Mouse (Mus musculus): ENCODE measurements around the gene Dab1. TPM values are rescaled to one million over a fixed set of nuclear protein-coding genes. Genes with fewer than 3 reads are reported as not detected.

Gene Dab1
- total and polyA plus RNA-seq, 3 experiments, result not detected

DNA sequence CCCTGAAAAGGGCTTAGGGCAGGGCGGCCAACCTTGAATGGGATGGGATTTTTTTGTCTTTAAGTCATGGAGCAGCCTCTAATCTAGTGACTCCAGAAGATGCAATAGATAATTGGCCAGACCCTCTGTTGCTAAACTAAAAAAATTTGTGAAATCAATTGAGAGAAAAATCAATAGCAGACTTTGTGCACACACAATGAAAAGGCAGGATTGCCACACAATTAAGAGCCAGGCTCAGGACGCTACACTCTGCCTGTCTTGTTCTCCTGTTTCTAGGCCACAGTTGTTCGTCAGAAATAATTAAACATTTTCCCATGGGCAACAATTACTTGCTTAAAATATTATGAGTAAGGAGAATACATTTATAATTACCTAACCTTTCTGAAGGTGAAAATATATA, 315.2 kb downstream of the Dab1 start:
- Histone ChIP-seq H3K36me3 (ENCODE audit: control insufficient read depth in 1 of 2, insufficient read depth in 2 of 2, low read length in 2 of 2) (no peaks in the 10 kb centered on the region), H3K9ac (ENCODE audit: control insufficient read depth, low read depth, low read length, poor library complexity, severe bottlenecking) (no peak overlapping the region), H3K27ac (ENCODE audit: control insufficient read depth, low read depth, low read length) (no peak overlapping the region), H3K27me3 (ENCODE audit: control insufficient read depth in 1 of 2, insufficient read depth in 2 of 2, low read length in 2 of 2) (no peaks in the 10 kb centered on the region), H3K4me1 (ENCODE audit: control insufficient read depth in 1 of 2, insufficient read depth in 2 of 2, low read length in 2 of 2) (no peaks in the 10 kb centered on the region), H3K79me2 (ENCODE audit: control insufficient read depth, insufficient read depth, low read length, poor library complexity) (no peaks in the 10 kb centered on the region), H3K4me3 (ENCODE audit: control insufficient read depth in 1 of 2, insufficient read depth in 1 of 2, low read depth in 2 of 2, low read length in 2 of 2) (no peak overlapping the region), H3K9me3 (replicated peaks; ENCODE audit: insufficient read depth, low read length) (no peaks in the 10 kb centered on the region)
- TF ChIP-seq MAFK (IDR thresholded peaks at IDR 0.05; ENCODE audit: borderline replicate concordance, low read depth, low read length), result no peak
- no peak for TF ChIP-seq POLR2AphosphoS2 (IDR thresholded peaks at IDR 0.05; ENCODE audit: low read length)
- DNase-seq (ENCODE audit: low read depth, low spot score), result no peak

DNA sequence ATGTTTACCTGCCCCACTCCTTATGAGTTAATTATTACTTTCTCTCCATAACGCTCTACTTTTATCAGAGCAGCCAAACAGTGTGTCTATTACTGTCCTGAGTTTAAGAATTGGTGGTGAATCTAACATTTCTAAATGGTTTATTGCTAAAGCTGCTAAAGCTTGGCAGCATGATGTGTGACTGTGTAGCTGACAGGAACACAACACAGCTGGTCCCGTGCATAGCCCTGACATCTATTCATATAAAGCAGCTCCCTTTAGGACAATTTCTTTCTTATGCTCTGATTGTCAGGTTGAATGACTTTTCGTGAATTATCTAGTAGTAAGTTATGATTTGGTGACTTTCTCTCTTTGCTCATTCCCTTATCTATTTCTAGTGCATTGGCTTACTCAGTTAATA, 329.1 kb downstream of the Dab1 start:
- DNase-seq (ENCODE audit: low read depth, low spot score), result no peak
- no peaks in the 10 kb centered on the region for H3K4me1 ChIP-seq (ENCODE audit: control insufficient read depth in 1 of 2, insufficient read depth in 2 of 2, low read length in 2 of 2)
- no peaks in the 10 kb centered on the region for H3K9me3 ChIP-seq (replicated peaks; ENCODE audit: insufficient read depth, low read length)
- no peak overlapping the region for H3K9ac ChIP-seq (ENCODE audit: control insufficient read depth, low read depth, low read length, poor library complexity, severe bottlenecking)
- H3K36me3 ChIP-seq (ENCODE audit: control insufficient read depth in 1 of 2, insufficient read depth in 2 of 2, low read length in 2 of 2), result no peaks in the 10 kb centered on the region
- no peaks in the 10 kb centered on the region for H3K79me2 ChIP-seq (ENCODE audit: control insufficient read depth, insufficient read depth, low read length, poor library complexity)
- H3K27ac ChIP-seq (ENCODE audit: control insufficient read depth, low read depth, low read length), result no peak overlapping the region
- no peak for TF ChIP-seq E2F4 (IDR thresholded peaks at IDR 0.05; ENCODE audit: borderline replicate concordance, low read depth, low read length)
- no peak for TF ChIP-seq SIN3A (IDR thresholded peaks at IDR 0.05; ENCODE audit: low read length)
- no peak for TF ChIP-seq CHD1 (IDR thresholded peaks at IDR 0.05; ENCODE audit: low read depth, low read length)
- no peak for TF ChIP-seq KAT2A (conservative IDR thresholded peaks at IDR 0.05; ENCODE audit: low read depth, low read length)
- no peak for TF ChIP-seq RAD21 (IDR thresholded peaks at IDR 0.05; ENCODE audit: low read depth, low read length)
- TF ChIP-seq SMC3 (IDR thresholded peaks at IDR 0.05; ENCODE audit: low read depth, low read length), result no peak
- TF ChIP-seq POLR2AphosphoS2 (IDR thresholded peaks at IDR 0.05; ENCODE audit: low read length), result no peak
- TF ChIP-seq POLR2AphosphoS5 (IDR thresholded peaks at IDR 0.05; ENCODE audit: borderline replicate concordance, low read depth, low read length), result no peak
- no peak for TF ChIP-seq ELF1 (IDR thresholded peaks at IDR 0.05; ENCODE audit: low read depth, low read length)
- no peak for TF ChIP-seq MYB (IDR thresholded peaks at IDR 0.05; ENCODE audit: low read depth, low read length)
- no peak for TF ChIP-seq GABPA (IDR thresholded peaks at IDR 0.05; ENCODE audit: low read depth, low read length)
- TF ChIP-seq MAFK (IDR thresholded peaks at IDR 0.05; ENCODE audit: borderline replicate concordance, low read depth, low read length), result no peak
- TF ChIP-seq JUND (IDR thresholded peaks at IDR 0.05; ENCODE audit: low read depth, low read length), result no peak
- TF ChIP-seq ZNF384 (IDR thresholded peaks at IDR 0.05; ENCODE audit: low read depth, low read length), result no peak
- H3K4me3 ChIP-seq (ENCODE audit: control insufficient read depth in 1 of 2, insufficient read depth in 1 of 2, low read depth in 2 of 2, low read length in 2 of 2), result no peak overlapping the region
- no peaks in the 10 kb centered on the region for H3K27me3 ChIP-seq (ENCODE audit: control insufficient read depth in 1 of 2, insufficient read depth in 2 of 2, low read length in 2 of 2)

DNA sequence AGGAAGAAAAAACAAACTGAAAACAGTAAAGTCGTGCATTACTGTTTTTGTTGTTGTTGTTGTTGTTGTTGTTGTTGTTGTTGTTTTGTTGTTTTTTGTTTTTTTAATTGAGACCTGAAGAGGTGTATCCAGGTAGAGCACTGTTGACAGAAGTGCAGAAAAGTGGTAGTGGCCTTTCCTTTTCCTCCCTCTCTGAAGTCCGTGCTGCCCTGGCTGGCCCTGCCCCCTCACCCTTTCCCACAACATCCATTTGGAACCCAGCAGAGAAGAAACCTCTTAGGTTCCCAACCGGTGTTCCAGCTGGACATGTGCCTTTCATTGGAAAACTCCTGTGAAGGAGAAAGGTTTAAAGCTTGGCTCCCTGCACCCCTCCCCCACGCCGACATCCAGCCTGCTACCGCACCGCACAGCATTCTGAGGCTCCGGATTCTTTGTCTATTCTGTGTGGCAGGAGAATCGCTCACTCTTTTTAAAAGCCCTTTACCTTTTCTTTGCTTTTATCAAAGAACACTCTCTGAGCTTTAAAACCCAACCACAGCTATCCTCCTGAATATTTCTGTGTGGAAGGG, 334.6 kb downstream of the Dab1 start:
- no peak for TF ChIP-seq BHLHE40 (IDR thresholded peaks at IDR 0.05; ENCODE audit: borderline replicate concordance, low read depth, low read length)
- no peaks in the 10 kb centered on the region for H3K36me3 ChIP-seq (ENCODE audit: control insufficient read depth in 1 of 2, insufficient read depth in 2 of 2, low read length in 2 of 2)
- H3K4me3 ChIP-seq (ENCODE audit: control insufficient read depth in 1 of 2, insufficient read depth in 1 of 2, low read depth in 2 of 2, low read length in 2 of 2), result no peak overlapping the region
- H3K27ac ChIP-seq (ENCODE audit: control insufficient read depth, low read depth, low read length), result no peak overlapping the region
- H3K9ac ChIP-seq (ENCODE audit: control insufficient read depth, low read depth, low read length, poor library complexity, severe bottlenecking), result no peak overlapping the region
- H3K9me3 ChIP-seq (replicated peaks; ENCODE audit: insufficient read depth, low read length), result no peaks in the 10 kb centered on the region
- no peak for DNase-seq (ENCODE audit: low read depth, low spot score)
- no peaks in the 10 kb centered on the region for H3K4me1 ChIP-seq (ENCODE audit: control insufficient read depth in 1 of 2, insufficient read depth in 2 of 2, low read length in 2 of 2)
- no peaks in the 10 kb centered on the region for H3K27me3 ChIP-seq (ENCODE audit: control insufficient read depth in 1 of 2, insufficient read depth in 2 of 2, low read length in 2 of 2)
- no peaks in the 10 kb centered on the region for H3K79me2 ChIP-seq (ENCODE audit: control insufficient read depth, insufficient read depth, low read length, poor library complexity)

All from MEL (cell line).